Mouse (Mus musculus): ENCODE measurements at regions not wholly inside any gene's neighbourhood (a gene's known extent, or its start where the extent isn't known, plus 50 kb on each side); places are given as distances from the start of the nearest gene placed in this dataset.

DNA sequence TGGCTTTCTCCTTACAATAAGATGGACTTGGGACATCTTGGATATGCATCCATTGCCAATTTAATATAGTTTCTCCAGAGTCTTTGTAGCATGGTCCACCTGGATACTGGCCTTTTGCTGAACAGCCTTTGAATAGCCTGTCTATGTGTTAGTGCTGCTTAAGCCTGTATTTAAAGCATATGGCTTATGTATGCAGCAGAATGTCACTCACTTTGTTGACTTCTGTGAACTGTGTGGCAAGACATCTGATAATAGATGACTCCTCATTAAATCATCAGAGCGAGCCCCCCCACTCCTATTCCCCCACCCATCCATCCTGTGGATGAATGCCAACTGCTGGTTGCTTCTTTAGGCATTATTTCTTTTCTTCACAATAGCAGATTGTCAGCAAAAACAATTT is 268.2 kb upstream of the Bmp2 start:
- H3K4me1 ChIP-seq (ENCODE audit: control insufficient read depth, insufficient read depth, low read length) = no peaks in the 10 kb centered on the region; the same call in 1 of the 2 replicates
- WGBS = 44% methylated on average over 1 of the region's 1 CpGs
- no peak for TF ChIP-seq CTCF (IDR thresholded peaks at IDR 0.05; ENCODE audit: insufficient read depth, low read length)
- no peak for TF ChIP-seq POLR2A (IDR thresholded peaks at IDR 0.05; ENCODE audit: borderline replicate concordance, extremely low read depth, low read depth, low read length)
- no peak overlapping the region for H3K4me3 ChIP-seq (replicated peaks; ENCODE audit: extremely low read depth, low read depth, low read length)
- no peak for DNase-seq

DNA sequence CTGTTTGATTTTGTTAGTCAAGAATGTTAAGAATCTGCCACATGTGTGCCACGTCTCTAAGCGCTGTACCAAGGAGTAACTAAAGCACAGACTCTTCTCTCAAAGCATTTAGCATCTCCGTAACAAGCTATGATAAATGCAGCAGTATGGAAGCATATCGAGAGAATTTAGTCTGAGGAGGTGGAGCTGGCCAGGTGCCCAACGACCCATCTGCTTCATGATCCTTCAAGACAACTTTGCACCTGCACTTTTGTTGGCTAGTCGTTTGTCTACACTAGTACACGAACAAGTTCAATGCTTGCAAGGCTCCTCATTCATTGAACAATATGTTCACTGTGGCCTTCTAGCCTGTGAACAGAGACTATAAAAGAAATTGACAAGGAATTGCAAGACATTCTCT is 257.8 kb upstream of the Bmp2 start:
- no peak for TF ChIP-seq POLR2A (IDR thresholded peaks at IDR 0.05; ENCODE audit: borderline replicate concordance, extremely low read depth, low read depth, low read length)
- no peak for TF ChIP-seq CTCF (IDR thresholded peaks at IDR 0.05; ENCODE audit: insufficient read depth, low read length)
- Histone ChIP-seq H3K4me1 (ENCODE audit: control insufficient read depth, insufficient read depth, low read length) (no peaks in the 10 kb centered on the region), H3K4me3 (replicated peaks; ENCODE audit: extremely low read depth, low read depth, low read length) (no peak overlapping the region)
- DNase-seq = no peak
- 71% methylated on average over 7 of the region's 7 CpGs for WGBS

- WGBS = 42% methylated on average over 3 of the region's 3 CpGs
- TF ChIP-seq CTCF (IDR thresholded peaks at IDR 0.05; ENCODE audit: insufficient read depth, low read length) = no peak
- no peak for TF ChIP-seq POLR2A (IDR thresholded peaks at IDR 0.05; ENCODE audit: borderline replicate concordance, extremely low read depth, low read depth, low read length)
- H3K4me1 ChIP-seq (ENCODE audit: control insufficient read depth, insufficient read depth, low read length) = no peaks in the 10 kb centered on the region
- DNase-seq = no peak
- H3K4me3 ChIP-seq (replicated peaks; ENCODE audit: extremely low read depth, low read depth, low read length) = no peak overlapping the region
These were observed 246.0 kb upstream of the Bmp2 start for GRCm38 (mm10) chr2:133305936-133306335.

- H3K4me3 ChIP-seq (replicated peaks; ENCODE audit: extremely low read depth, low read depth, low read length) = no peak overlapping the region
- no peak for TF ChIP-seq CTCF (IDR thresholded peaks at IDR 0.05; ENCODE audit: insufficient read depth, low read length)
- DNase-seq = no peak
- 34% methylated on average over 1 of the region's 1 CpGs for WGBS
- no peaks in the 10 kb centered on the region for H3K4me1 ChIP-seq (ENCODE audit: control insufficient read depth, insufficient read depth, low read length)
These were observed 241.0 kb upstream of the Bmp2 start for GRCm38 (mm10) chr2:133311001-133311400.

GRCm38 (mm10) chr2:133326290-133327050 is 225.5 kb upstream of the Bmp2 start:
- no peak overlapping the region for H3K4me3 ChIP-seq (replicated peaks; ENCODE audit: extremely low read depth, low read depth, low read length)
- no peaks in the 10 kb centered on the region for H3K4me1 ChIP-seq (ENCODE audit: control insufficient read depth, insufficient read depth, low read length)
- DNase-seq = no peak
- WGBS = 47% methylated on average over 6 of the region's 6 CpGs
- no peak for TF ChIP-seq CTCF (IDR thresholded peaks at IDR 0.05; ENCODE audit: insufficient read depth, low read length)
- TF ChIP-seq POLR2A (IDR thresholded peaks at IDR 0.05; ENCODE audit: borderline replicate concordance, extremely low read depth, low read depth, low read length) = no peak

- 34% methylated on average over 2 of the region's 2 CpGs for WGBS
- TF ChIP-seq POLR2A (IDR thresholded peaks at IDR 0.05; ENCODE audit: borderline replicate concordance, extremely low read depth, low read depth, low read length) = no peak
- TF ChIP-seq CTCF (IDR thresholded peaks at IDR 0.05; ENCODE audit: insufficient read depth, low read length) = no peak
- no peak for DNase-seq
These were observed 224.3 kb upstream of the Bmp2 start for GRCm38 (mm10) chr2:133327653-133328052.

DNA sequence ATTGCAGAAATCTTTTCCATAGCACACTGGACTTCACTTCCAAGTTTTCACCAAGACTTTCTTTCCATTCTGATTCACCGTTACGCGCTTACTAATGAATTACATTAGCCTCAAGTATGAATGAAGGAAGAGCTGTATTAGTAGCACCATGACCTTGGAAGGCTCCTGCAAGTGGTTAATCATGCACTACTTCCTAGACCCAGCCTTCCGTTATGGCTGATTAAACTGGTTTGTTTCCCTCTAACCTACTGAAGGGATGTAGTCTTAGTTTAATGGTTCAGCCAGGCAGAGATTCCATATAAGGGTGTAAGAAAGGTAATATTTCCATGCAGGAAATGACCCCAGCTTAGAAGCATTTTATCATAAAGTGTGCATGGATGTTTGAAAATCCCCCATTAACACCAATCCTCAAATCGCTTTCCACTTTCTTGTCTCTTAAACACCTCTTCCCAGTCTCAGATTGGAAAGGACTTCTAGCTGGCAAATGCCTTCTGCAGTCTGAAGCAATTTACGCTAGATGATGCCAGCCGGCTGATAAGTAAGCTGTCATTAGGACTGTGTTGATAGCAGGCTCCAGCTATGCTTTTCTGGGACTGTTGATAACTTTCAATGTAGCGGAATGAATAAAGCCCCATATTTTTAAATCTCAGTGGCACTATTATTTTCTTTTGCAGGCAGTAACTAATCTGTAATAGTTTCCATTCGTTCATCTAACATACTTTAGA is 215.6 kb upstream of the Bmp2 start:
- Histone ChIP-seq H3K4me3 (replicated peaks; ENCODE audit: extremely low read depth, low read depth, low read length) (no peak overlapping the region), H3K4me1 (ENCODE audit: control insufficient read depth, insufficient read depth, low read length) (no peaks in the 10 kb centered on the region)
- no peak for DNase-seq
- no peak for TF ChIP-seq POLR2A (IDR thresholded peaks at IDR 0.05; ENCODE audit: borderline replicate concordance, extremely low read depth, low read depth, low read length)
- TF ChIP-seq CTCF (IDR thresholded peaks at IDR 0.05; ENCODE audit: insufficient read depth, low read length) = no peak
- 82% methylated on average over 9 of the region's 9 CpGs for WGBS

More at GRCm38 (mm10) chr2:133327653-133328052, 224.3 kb upstream of the Bmp2 start:
- no peaks in the 10 kb centered on the region for H3K4me1 ChIP-seq (ENCODE audit: control insufficient read depth, insufficient read depth, low read length)
- H3K4me3 ChIP-seq (replicated peaks; ENCODE audit: extremely low read depth, low read depth, low read length) = no peak overlapping the region

DNA sequence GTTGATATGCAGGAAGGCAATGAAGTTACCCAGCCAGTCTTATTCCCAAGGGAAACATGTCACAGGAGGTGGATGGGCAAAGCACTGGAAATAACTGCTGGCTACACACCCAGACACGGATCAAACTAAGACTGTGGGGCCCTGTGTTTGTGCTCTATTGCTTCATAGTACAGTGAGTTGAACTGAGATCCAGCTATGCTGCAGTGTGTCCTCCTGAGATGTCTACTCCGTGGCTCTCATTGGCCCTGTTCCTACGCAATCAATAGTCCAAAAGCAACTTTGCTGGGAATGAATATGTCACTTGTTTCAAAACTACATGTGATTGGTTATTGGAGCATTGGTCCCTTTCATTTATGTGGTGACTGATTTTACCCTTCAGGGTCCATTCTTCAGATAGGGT is 213.8 kb upstream of the Bmp2 start:
- H3K4me3 ChIP-seq (replicated peaks; ENCODE audit: extremely low read depth, low read depth, low read length) = no peak overlapping the region
- no peak for DNase-seq
- no peaks in the 10 kb centered on the region for H3K4me1 ChIP-seq (ENCODE audit: control insufficient read depth, insufficient read depth, low read length)
- TF ChIP-seq CTCF (IDR thresholded peaks at IDR 0.05; ENCODE audit: insufficient read depth, low read length) (no peak), POLR2A (IDR thresholded peaks at IDR 0.05; ENCODE audit: borderline replicate concordance, extremely low read depth, low read depth, low read length) (no peak)
- 74% methylated on average over 3 of the region's 3 CpGs for WGBS

DNA sequence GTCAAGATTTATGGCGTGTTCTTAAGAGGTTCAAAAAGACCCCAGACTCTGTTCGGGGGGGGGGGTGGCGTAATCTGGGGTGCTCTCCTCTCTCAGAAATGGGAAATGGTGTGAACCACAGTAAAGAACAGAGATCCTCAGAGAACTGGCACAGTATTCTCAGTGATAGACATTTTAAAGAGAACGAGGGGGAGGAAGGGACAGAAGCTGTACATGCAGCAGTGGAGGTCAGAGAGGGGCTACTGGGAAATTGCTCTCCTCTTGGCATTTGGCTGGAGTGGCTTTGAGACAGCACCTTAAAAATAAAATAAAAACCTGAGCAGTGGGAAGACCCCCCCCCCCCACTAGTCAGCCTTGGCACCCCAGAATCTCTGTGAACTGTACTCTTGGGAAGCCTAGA is 210.6 kb upstream of the Bmp2 start:
- TF ChIP-seq CTCF (IDR thresholded peaks at IDR 0.05; ENCODE audit: insufficient read depth, low read length) = no peak
- TF ChIP-seq POLR2A (IDR thresholded peaks at IDR 0.05; ENCODE audit: borderline replicate concordance, extremely low read depth, low read depth, low read length) = no peak
- no peak for DNase-seq
- Histone ChIP-seq H3K4me3 (replicated peaks; ENCODE audit: extremely low read depth, low read depth, low read length) (no peak overlapping the region), H3K4me1 (ENCODE audit: control insufficient read depth, insufficient read depth, low read length) (no peaks in the 10 kb centered on the region)
- 80% methylated on average over 4 of the region's 4 CpGs for WGBS
